Mouse (Mus musculus): ENCODE results near the gene Ube2i. TPM values are rescaled to one million over a fixed set of nuclear protein-coding genes. Genes with fewer than 3 reads are reported as not detected.
"Not testable (repeated sequence)": the region's sequence is repeated elsewhere in the genome, so short reads cannot be mapped to it uniquely, and the experiment has no call there.

The Ube2i gene
- total RNA-seq, 2 experiments from 2014 or later: 55.0 to 60.6 TPM

DNA sequence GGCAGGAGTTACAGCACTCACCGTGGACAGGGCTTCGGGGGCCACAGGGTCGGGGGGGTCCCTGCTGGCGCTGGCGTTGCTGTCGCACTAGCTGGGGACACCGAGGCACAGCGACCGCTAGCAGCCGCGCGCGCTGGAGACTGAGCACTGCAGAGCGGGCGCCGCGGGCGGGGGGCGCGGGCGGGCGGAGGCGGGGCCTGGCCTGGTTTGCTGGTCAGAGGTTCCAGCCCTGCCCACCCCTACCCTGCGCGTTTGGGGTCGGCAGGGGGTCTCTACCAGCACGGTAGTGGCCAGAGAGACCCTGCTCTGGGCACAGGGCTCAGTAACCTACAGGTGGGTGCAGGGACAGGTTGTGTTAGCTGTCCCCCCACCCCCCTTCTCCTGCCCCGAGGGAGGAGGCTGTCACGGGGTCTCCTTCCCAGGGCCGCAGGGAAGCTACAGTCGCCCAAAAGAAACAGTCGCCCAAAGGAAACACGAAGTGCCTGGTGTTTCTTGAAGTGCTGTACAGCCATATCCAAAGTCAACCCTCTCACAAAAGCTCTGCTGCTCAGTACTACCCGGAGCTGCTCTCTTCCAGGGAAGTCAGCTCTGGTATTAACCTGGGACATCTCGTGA lies 18.2 kb downstream of the Ube2i start, which contains the start of gene Baiap3:
TSS of gene Baiap3 (minus strand) at position 225 of the 615 bp plus-strand sequence.
- intact Hi-C loops (cut with DNase I): no loop called here
- no peak for DNase-seq

DNA sequence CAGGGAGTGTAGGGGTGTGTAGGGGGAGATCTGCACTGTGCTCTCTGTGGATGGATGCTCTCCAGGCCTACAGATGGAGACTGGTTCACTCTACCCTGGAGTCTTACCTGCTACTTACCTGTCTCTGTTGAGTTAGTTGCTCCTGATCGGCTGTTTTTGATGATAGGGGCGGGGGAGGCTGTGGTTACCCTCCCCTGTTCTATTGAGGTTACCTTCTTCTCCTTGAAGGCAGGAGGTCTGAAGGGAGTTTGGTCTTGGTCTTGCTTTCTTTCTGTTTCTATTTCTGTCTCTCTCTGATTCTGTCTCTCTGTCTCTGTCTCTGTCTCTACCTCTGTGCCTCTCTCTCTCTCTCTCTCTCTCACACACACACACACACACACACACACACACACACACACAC lies 19.3 kb downstream of the Ube2i start:
- no peak for DNase-seq
- intact Hi-C loops (cut with DNase I): no loop called here

DNA sequence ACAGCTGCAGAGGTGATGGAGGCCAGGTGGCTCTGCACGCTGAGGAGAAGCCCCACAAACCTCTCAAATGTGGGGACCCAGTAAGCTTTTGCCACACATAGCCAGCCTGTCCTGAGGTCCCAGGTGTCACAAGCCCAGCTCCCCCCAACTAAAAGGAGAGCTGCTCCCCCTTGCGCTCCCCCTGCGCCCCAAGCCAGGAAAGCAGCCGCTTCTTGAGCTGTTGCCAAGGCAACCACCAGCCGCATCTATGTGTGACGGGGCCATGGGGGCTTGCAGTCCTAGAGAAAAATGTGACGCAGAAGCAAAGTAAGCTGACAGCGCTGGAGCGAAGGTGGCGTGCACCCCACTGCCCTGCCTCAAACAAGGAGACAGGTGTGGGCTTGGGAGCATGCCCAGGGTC lies 20.7 kb downstream of the Ube2i start:
- no peak for DNase-seq
- intact Hi-C loops (cut with DNase I): no loop called here

GRCm38 (mm10) chr17:25252643-25253042 lies 21.8 kb downstream of the Ube2i start:
- intact Hi-C loops (cut with DNase I): no loop called here
- no peak for DNase-seq

DNA sequence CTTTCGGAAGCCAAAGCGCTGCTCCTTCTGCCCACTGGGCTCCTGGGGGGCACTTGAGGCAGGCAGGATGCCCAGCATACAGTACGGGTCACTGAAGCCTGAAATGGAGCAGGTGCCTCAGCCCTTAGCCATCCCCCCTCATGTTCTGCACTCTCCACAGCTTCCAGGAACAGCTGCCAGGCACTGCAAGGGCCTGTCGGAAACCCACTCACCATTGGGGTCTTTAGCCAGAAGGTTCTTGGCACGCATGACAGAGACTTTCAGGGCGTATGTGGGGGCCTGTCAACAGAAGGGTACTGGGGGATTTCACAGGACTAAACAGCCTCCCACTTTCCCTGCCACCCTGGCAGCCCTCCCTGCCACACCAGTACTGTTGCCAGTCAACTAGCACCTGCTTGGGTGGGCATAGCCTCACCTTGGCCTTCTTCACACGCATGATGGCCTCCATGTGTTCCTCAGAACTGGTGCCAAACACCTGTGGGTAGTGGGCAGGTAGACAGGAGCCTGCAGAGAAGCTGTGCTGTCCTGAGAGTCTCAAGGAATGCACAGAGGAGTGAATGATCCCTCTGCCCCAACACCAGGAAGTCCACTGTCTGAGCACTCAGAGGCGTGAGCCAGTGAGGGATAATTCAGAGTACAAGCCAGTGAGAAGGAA lies 24.1 kb downstream of the Ube2i start:
- no peak for DNase-seq
- intact Hi-C loops (cut with DNase I): no loop called here

- no peak for DNase-seq
- intact Hi-C loops (cut with DNase I): no loop called here
These were observed 26.2 kb downstream of the Ube2i start for GRCm38 (mm10) chr17:25248033-25248750.

DNA sequence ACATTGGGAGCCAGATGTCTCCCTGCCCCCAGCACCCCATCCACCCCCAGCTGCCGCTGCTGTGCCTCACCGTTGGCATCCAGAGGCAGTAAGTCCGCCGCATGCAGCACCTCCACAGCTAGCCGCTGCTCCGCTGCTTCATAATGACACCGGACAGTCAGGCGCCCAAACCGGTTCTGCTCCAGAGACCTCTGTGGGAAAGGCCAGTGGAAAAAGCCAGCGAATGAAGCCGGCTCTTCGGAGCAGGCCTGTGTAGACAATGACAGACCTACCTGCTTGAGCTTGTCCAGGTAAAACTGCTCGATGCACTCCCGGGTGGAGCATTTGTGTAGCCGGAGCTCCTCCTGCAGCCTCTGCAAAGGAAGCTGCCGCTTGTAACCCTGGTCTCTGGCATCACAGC lies 30.2 kb downstream of the Ube2i start:
- intact Hi-C loops (cut with DNase I): no loop called here
- DNase-seq: no peak

- intact Hi-C loops (cut with DNase I): no loop called here
These were observed 31.2 kb downstream of the Ube2i start for GRCm38 (mm10) chr17:25243131-25243780.

GRCm38 (mm10) chr17:25239695-25240636 lies 34.5 kb downstream of the Ube2i start, which contains the start of the genes Gnptg and Tsr3:
TSS of gene Gnptg (minus strand) at chr17:25240124.
TSS of gene Tsr3 (plus strand) at chr17:25240170.
- intact Hi-C loops (cut with DNase I): no loop called here

More at GRCm38 (mm10) chr17:25243131-25243780, 31.2 kb downstream of the Ube2i start:
- DNase-seq: no peak

DNA sequence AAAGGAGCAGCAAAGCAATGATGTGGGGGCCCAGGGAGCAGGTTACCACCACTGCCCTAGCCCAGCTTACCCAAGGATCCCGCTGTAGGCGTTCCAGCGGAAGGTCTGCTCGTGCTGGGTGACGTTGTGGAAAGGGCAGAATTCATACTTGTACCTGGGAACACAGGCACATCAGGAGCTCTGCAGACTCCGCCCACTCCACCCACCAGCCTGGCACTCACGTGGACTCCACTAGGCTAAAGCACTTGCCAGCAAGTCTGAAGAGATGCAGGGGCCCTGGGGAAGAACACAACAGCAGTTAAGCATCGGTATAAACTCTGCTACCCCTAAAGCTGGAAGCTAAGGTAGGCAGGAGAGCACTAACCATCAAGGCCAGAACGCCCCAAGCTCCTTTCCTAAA lies 38.8 kb downstream of the Ube2i start:
- no peak for DNase-seq
- intact Hi-C loops (cut with DNase I): no loop called here

More at GRCm38 (mm10) chr17:25239695-25240636, 34.5 kb downstream of the Ube2i start, which contains the start of the genes Gnptg and Tsr3:
- peak; percentile 69 to 70 for DNase-seq

DNA sequence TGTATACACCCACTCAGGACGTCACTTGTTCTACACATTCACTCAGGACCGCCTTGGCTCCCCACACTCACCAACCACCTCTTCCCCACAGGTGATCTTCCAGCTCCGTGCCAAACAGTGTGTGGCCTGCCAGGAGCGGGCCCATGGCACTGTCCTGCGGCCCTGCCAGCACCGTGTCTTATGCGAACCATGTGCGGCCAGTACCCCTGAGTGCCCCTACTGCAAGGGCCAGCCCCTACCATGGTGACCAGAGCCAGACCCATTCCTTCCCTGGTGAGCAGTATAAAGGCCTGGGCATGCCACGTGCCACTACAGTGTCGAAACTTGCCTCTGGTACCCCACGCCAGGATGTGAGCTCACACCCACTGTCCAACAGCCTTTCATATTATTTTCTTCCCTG lies 42.8 kb downstream of the Ube2i start:
- DNase-seq; intact Hi-C loops (cut with DNase I): not testable (repeated sequence)

- intact Hi-C loops (cut with DNase I): no loop called here
- no peak for DNase-seq
These were observed 43.7 kb downstream of the Ube2i start for GRCm38 (mm10) chr17:25230700-25231099.

DNA sequence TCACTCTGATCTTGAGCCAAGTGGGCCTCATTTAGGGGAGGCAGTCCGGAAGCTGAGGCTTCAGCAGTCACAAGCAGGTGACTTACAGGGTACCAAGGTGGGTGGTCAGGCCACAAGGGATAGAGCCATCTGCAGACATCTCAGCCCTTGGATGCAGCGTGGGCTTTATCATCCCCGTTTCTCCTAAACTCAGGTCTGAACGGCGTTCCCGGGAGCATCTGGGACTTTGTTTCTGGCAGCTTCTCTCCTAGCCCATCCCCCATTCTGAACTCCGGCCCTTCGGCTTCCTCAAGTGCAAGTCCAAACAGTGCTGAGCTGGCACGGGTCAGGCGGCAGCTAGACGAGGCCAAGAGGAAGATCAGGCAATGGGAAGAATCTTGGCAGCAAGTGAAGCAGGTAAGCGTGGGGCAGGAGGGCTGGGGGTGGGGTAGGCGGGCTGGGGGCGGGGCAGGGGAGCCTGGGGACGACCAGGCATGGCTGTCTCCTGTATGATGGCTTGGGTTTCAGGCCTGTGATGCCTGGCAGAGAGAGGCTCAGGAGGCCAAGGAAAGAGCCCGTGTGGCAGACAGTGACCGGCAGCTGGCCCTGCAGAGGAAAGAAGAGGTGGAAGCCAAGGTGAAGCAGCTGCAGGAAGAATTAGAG lies 44.3 kb downstream of the Ube2i start:
- DNase-seq; intact Hi-C loops (cut with DNase I): not testable (repeated sequence)

DNA sequence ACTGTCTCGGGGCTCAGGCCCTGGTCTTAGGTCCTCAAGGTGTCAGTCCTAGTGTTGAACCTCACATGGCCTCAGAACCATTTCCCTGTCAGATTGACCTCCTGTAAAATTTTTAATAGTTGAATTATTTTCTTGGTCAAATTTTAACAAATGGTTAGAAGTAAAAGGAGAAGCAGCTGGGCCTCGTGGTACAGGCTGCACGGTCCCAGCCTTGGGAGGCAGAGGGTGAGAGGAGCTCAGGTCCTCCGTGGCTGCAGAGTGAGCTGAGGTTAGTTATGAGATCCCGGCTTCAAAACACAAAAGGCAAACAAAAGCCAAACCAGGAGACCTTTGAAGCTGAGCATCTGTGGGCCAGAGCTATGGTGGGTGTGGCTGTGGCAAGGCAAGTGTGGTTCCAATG lies 46.4 kb downstream of the Ube2i start:
- intact Hi-C loops (cut with DNase I): no loop called here
- no peak for DNase-seq

GRCm38 (mm10) chr17:25225659-25226058 lies 48.8 kb downstream of the Ube2i start:
- intact Hi-C loops (cut with DNase I): no loop called here
- no peak for DNase-seq

GRCm38 (mm10) chr17:25224586-25225222 lies 49.7 kb downstream of the Ube2i start:
- DNase-seq: no peak
- intact Hi-C loops (cut with DNase I): no loop called here

GRCm38 (mm10) chr17:25222951-25223601 lies 51.3 kb downstream of the Ube2i start:
- DNase-seq: no peak
- intact Hi-C loops (cut with DNase I): no loop called here

- intact Hi-C loops (cut with DNase I); DNase-seq: not testable (repeated sequence)
These were observed 51.9 kb downstream of the Ube2i start for GRCm38 (mm10) chr17:25222504-25222940.

Measured in gastrocnemius, postnatal 36 days (tissue).